Mouse (Mus musculus) cerebellum, adult 8-10 months (tissue): ENCODE measurements around the gene Stc2.

Source experiments
- DNase-seq: peaks from one replicate; pipeline ENCODE4 v3.0.0; 2022

Gene Stc2

GRCm38 (mm10) chr11:31365981-31366380, 3.9 kb downstream of the Stc2 start:
- DNase-seq: no peak

DNA sequence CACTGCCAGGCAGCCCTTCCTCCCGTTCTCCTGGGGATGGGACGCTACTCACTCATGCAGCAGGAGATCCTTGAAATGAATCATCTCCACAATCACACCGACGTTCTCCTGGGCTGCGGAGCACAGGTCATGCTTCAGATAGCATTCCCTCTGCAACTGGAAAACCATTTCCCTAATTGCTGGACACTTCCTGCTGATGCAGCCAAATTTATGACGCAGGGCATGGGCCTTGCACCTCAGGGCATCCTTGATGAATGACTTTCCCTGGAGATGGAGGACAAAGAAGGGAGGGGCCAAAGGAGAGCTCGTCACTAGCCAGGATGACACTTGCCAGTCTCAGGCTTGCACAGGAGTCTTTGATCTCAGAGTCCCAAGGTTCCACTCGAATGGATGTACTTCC, 4.6 kb downstream of the Stc2 start:
- DNase-seq: no peak

DNA sequence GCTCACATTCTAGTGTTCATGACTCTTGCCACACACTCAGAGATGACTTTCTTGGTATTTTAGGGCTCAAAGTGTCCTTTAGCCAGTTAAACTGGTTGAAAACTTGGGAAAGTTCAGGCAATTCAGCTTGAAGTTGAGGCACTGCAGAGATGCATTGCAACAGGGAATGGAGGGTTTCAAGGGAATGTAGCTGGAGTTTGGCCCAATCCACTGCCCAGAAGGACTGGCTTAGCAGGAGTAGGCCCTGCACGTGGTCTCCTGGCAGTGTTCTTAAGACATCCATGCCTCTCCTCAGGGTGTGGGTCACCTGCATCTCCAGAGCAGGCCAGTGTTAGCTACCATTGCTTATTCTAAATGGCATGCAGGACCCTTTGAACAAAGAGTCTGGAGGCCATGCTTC, 7.0 kb downstream of the Stc2 start:
- no peak for DNase-seq

DNA sequence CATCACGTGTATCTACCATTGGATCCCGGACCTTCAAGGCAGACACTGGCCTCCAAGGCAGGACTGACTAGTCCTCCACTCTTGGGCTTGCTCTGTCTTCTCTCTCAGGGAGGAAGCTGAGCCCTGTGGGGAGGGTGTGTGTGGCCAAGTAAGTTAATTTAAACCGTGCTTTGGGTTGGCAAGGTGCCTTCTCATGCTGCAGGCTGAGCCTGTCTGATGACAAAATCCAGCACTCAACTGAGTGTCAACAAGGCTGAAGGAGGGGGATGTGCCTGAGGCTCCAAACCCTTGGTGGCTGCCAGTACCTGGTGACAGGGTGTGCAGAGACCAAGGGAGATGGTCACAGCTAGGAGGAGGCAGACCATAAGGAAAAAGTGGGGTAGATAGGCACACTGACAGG, 7.5 kb downstream of the Stc2 start:
- DNase-seq: no peak

GRCm38 (mm10) chr11:31361047-31361446, 8.8 kb downstream of the Stc2 start:
- no peak for DNase-seq

- DNase-seq: no peak
Measured at GRCm38 (mm10) chr11:31359283-31359902, 10.5 kb downstream of the Stc2 start.

DNA sequence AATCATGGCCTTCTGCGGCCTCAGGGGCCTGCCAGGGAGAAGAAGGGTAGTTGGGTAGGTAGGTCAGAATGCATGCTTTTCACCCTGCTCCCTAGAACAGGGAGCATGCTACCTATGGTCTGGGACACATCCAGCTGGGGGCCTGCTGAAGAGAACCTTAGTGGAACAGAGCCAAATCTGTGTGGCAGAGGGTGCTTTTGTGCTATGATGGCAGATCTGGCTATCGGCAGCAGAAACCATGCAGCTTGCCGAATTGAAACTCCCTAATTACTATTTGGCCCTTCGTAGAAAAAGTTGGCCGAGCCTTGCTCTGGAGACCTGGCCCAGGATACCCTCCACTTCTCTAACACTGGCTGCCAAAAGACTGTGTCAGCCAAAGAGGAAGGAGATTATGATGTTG, 11.4 kb downstream of the Stc2 start:
- DNase-seq: no peak

DNA sequence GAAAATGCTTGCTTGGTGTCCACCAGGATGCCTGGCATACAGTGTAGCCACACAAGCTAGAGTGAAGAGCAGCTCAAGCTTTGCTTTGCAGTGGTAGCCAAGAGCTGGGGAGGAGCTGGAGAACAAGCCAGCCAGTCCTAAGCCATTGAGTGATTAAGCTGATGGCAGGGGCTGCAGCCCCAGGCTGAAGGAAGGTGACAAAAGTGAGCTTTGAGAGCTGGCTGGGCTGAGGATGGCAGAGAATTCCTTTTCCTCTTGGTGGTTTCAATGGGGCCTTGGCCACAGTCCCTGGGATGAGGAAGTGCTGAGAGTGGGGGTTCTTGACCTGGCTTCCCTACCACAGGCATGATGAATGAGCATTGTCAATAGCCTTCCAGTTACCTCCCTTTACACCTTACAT, 13.0 kb downstream of the Stc2 start:
- no peak for DNase-seq

GRCm38 (mm10) chr11:31355737-31356136, 14.1 kb downstream of the Stc2 start:
- no peak for DNase-seq

GRCm38 (mm10) chr11:31354514-31354913, 15.4 kb downstream of the Stc2 start:
- DNase-seq: no peak
